Mouse (Mus musculus): ENCODE measurements around the gene Cd164l2.

- no peak for TF ChIP-seq CTCF (IDR thresholded peaks at IDR 0.05; ENCODE audit: borderline replicate concordance, extremely low read depth, insufficient read depth, insufficient read length)
- TF ChIP-seq POLR2A (IDR thresholded peaks at IDR 0.05; ENCODE audit: borderline replicate concordance, extremely low read depth, insufficient read depth, insufficient read length, poor library complexity, severe bottlenecking): no peak
Measured at GRCm38 (mm10) chr4:133210788-133211390, 1.0 kb upstream of the Cd164l2 start.
